Mouse (Mus musculus) neural tube, embryonic 11.5 days (tissue): ENCODE results near the gene Ifrd2. TPM values are rescaled to one million over a fixed set of nuclear protein-coding genes. Genes with fewer than 3 reads are reported as not detected.
"Not testable (repeated sequence)": the region's sequence is repeated elsewhere in the genome, so short reads cannot be mapped to it uniquely, and the experiment has no call there.

ENCODE experiments used
- ATAC-seq: fragments of 200-750 bp; cut with Nextera tagmentation; 2 replicates; pipeline ENCODE4 v1.8.0; 2017; ENCODE audit warnings: moderate number of reproducible peaks, mild to moderate bottlenecking, moderate TSS enrichment, moderate library complexity; ENCODE audit not compliant: insufficient read depth, low FRiP score, low TSS enrichment
- DNase-seq: peaks from one replicate; pipeline ENCODE4 v3.0.0-alpha.2; 2015; ENCODE audit warnings: low spot score
- H3K27ac ChIP-seq: fragments of 300-500 bp; sonication (generic); 2 replicates; pipeline ENCODE4 v1.5.1; 2014; ENCODE audit warnings: low read depth, mild to moderate bottlenecking, low read length
- H3K27me3 ChIP-seq: fragments of 300-500 bp; sonication (generic); 2 replicates; pipeline ENCODE4 v1.6.1; 2014; ENCODE audit warnings: mild to moderate bottlenecking, low read length, mixed read lengths; ENCODE audit not compliant: control insufficient read depth, insufficient read depth
- H3K36me3 ChIP-seq: fragments of 300-500 bp; sonication (generic); 2 replicates; pipeline ENCODE4 v1.6.1; 2014; ENCODE audit warnings: mild to moderate bottlenecking, low read length, moderate library complexity, mixed read lengths; ENCODE audit not compliant: control insufficient read depth, insufficient read depth
- H3K4me1 ChIP-seq: fragments of 300-500 bp; sonication (generic); 2 replicates; pipeline ENCODE4 v1.6.1; 2014; ENCODE audit warnings: low read length, mixed read lengths; ENCODE audit not compliant: control insufficient read depth, insufficient read depth
- H3K4me2 ChIP-seq: fragments of 300-500 bp; sonication (generic); 2 replicates; pipeline ENCODE4 v1.6.1; 2014; ENCODE audit warnings: low read depth, mild to moderate bottlenecking, moderate library complexity
- H3K4me3 ChIP-seq: fragments of 300-500 bp; sonication (generic); 2 replicates; pipeline ENCODE4 v1.5.1; 2014; ENCODE audit warnings: low read depth, low read length
- H3K9ac ChIP-seq: fragments of 300-500 bp; sonication (generic); 2 replicates; pipeline ENCODE4 v1.6.1; 2014; ENCODE audit warnings: mild to moderate bottlenecking, low read length
- H3K9me3 ChIP-seq: fragments of 300-500 bp; sonication (generic); 2 replicates; pipeline ENCODE4 v1.6.1; 2016; ENCODE audit warnings: low read length; ENCODE audit not compliant: control insufficient read depth
- WGBS: fragments of 180-500 bp; shearing (Covaris S2); extraction: QIAGEN DNeasy Blood & Tissue Kit; methylation state at CpG from one replicate; pipeline ENCODE4 v1.1.7; 2014; 5-methylcytosine and 5-hydroxymethylcytosine counted together
- polyA plus RNA-seq: library from polyadenylated mRNA; unstranded; fragments of >200 nt; fragmentation: Nextera tagmentation; extraction: Ambion mirVana; gene quantifications from 2 replicates; pipeline ENCODE4 v1.2.1, GENCODE M21; 2014

Gene Ifrd2
- polyA plus RNA-seq, 1 experiment from 2014 or later = 39.0 TPM

GRCm38 (mm10) chr9:107555031-107555457, 32.4 kb upstream of the Ifrd2 start:
- H3K4me1 ChIP-seq = peaks cover 31% of the 10 kb centered on the region
- WGBS = under 1% methylated on average over 23 of the region's 23 CpGs
- H3K27ac ChIP-seq = peak overlapping the region; percentile 88
- peaks cover 15% of the 10 kb centered on the region for H3K36me3 ChIP-seq
- peak overlapping the region; percentile 92 for H3K4me2 ChIP-seq
- H3K9me3 ChIP-seq = no peaks in the 10 kb centered on the region
- H3K27me3 ChIP-seq = peaks cover 26% of the 10 kb centered on the region
- peak overlapping the region; percentile 82 for H3K9ac ChIP-seq
- peak; percentile 50 for DNase-seq
- ATAC-seq = peak; percentile 35; the same call in 1 of the 2 replicates
- peak overlapping the region; percentile 80 for H3K4me3 ChIP-seq

- Histone ChIP-seq H3K9ac (peak overlapping the region; percentile 82), H3K4me2 (peak overlapping the region; percentile 92), H3K27ac (no peak overlapping the region), H3K4me3 (peak overlapping the region; percentile 80), H3K9me3 (no peaks in the 10 kb centered on the region), H3K4me1 (peaks cover 31% of the 10 kb centered on the region), H3K27me3 (peaks cover 19% of the 10 kb centered on the region), H3K36me3 (peaks cover 15% of the 10 kb centered on the region)
- ATAC-seq (no peak), DNase-seq (no peak)
- WGBS = 56% methylated on average over 2 of the region's 2 CpGs
These were observed 31.7 kb upstream of the Ifrd2 start for GRCm38 (mm10) chr9:107555701-107556100.

- H3K36me3 ChIP-seq = peaks cover 22% of the 10 kb centered on the region
These were observed 31.1 kb upstream of the Ifrd2 start for GRCm38 (mm10) chr9:107556346-107556745.

GRCm38 (mm10) chr9:107563029-107563581, 24.3 kb upstream of the Ifrd2 start, which contains the start of gene Tusc2:
Gene Tusc2 (plus strand): TSS chr9:107563255.
- Histone ChIP-seq H3K4me3 (peak within 1 kb of the TSS; percentile 93), H3K4me2 (peak within 1 kb of the TSS; percentile 83), H3K9ac (peak within 1 kb of the TSS; percentile 81), H3K4me1 (peaks cover 14% of the 10 kb centered on the region), H3K27ac (peak within 1 kb of the TSS; percentile 42; the same call in 1 of the 2 replicates), H3K27me3 (no peaks in the 10 kb centered on the region), H3K36me3 (peaks cover 16% of the 10 kb centered on the region), H3K9me3 (no peaks in the 10 kb centered on the region)
- 0% methylated on average over 42 of the region's 46 CpGs for WGBS
- DNase-seq (peak; percentile 91), ATAC-seq (peak; percentile 93)

More at GRCm38 (mm10) chr9:107556346-107556745, 31.1 kb upstream of the Ifrd2 start:
- 81% methylated on average over 3 of the region's 3 CpGs for WGBS
- H3K27ac ChIP-seq = no peak overlapping the region
- H3K4me3 ChIP-seq = peak overlapping the region; percentile 2; the same call in 1 of the 2 replicates
- H3K9ac ChIP-seq = no peak overlapping the region
- DNase-seq (no peak), ATAC-seq (no peak)
- H3K27me3 ChIP-seq = peaks cover 13% of the 10 kb centered on the region
- H3K4me1 ChIP-seq = peaks cover 27% of the 10 kb centered on the region
- no peaks in the 10 kb centered on the region for H3K9me3 ChIP-seq
- H3K4me2 ChIP-seq = peak overlapping the region; percentile 92; the same call in 1 of the 2 replicates

GRCm38 (mm10) chr9:107565556-107565955, 21.9 kb upstream of the Ifrd2 start:
- H3K4me2 ChIP-seq, H3K36me3 ChIP-seq, DNase-seq, H3K9me3 ChIP-seq, H3K4me3 ChIP-seq, H3K27me3 ChIP-seq, H3K9ac ChIP-seq, H3K27ac ChIP-seq, ATAC-seq: not testable (repeated sequence)
- H3K4me1 ChIP-seq = peaks cover 20% of the 10 kb centered on the region
- 52% methylated on average over 5 of the region's 5 CpGs for WGBS

GRCm38 (mm10) chr9:107566041-107566709, 21.3 kb upstream of the Ifrd2 start:
- WGBS = 63% methylated on average over 15 of the region's 15 CpGs
- DNase-seq (peak; percentile 78), ATAC-seq (no peak)
- Histone ChIP-seq H3K27me3 (no peaks in the 10 kb centered on the region), H3K36me3 (peaks cover 8% of the 10 kb centered on the region), H3K4me2 (peak overlapping the region; percentile 12; the same call in 1 of the 2 replicates), H3K4me1 (peaks cover 27% of the 10 kb centered on the region), H3K4me3 (no peak overlapping the region), H3K27ac (no peak overlapping the region), H3K9ac (no peak overlapping the region), H3K9me3 (no peaks in the 10 kb centered on the region)

GRCm38 (mm10) chr9:107566855-107567254, 20.6 kb upstream of the Ifrd2 start:
- ATAC-seq = no peak
- peaks cover 6% of the 10 kb centered on the region; the same call in 1 of the 2 replicates for H3K36me3 ChIP-seq
- peaks cover 31% of the 10 kb centered on the region for H3K4me1 ChIP-seq
- H3K4me3 ChIP-seq = no peak overlapping the region
- no peaks in the 10 kb centered on the region for H3K27me3 ChIP-seq
- no peaks in the 10 kb centered on the region for H3K9me3 ChIP-seq
- DNase-seq = no peak
- no peak overlapping the region for H3K9ac ChIP-seq
- H3K27ac ChIP-seq = no peak overlapping the region
- WGBS = 82% methylated on average over 3 of the region's 3 CpGs
- no peak overlapping the region for H3K4me2 ChIP-seq

GRCm38 (mm10) chr9:107567702-107568319, 19.6 kb upstream of the Ifrd2 start, which contains the start of gene Hyal2:
Gene Hyal2 (plus strand): TSS chr9:107567945.
- Histone ChIP-seq H3K4me1 (peaks cover 31% of the 10 kb centered on the region), H3K36me3 (peaks cover 13% of the 10 kb centered on the region; the same call in 1 of the 2 replicates), H3K27ac (peak within 1 kb of the TSS; percentile 54), H3K4me2 (peak within 1 kb of the TSS; percentile 74), H3K4me3 (peak within 1 kb of the TSS; percentile 76), H3K27me3 (no peaks in the 10 kb centered on the region), H3K9ac (peak within 1 kb of the TSS; percentile 79), H3K9me3 (no peaks in the 10 kb centered on the region)
- ATAC-seq (no peak), DNase-seq (no peak)
- WGBS = 7% methylated on average over 18 of the region's 18 CpGs
